Mouse (Mus musculus): Measurements from ENCODE around the gene Chmp4b. TPM values are rescaled to one million over a fixed set of nuclear protein-coding genes. Genes with fewer than 3 reads are reported as not detected.

The Chmp4b gene
- polyA plus RNA-seq, 1 experiment, result 27.6 TPM

- H3K27me3 ChIP-seq (ENCODE audit: control insufficient read depth), result peaks cover 6% of the 10 kb centered on the region; the same call in 1 of the 2 replicates
- H3K9me3 ChIP-seq (ENCODE audit: control insufficient read depth, low read length), result no peaks in the 10 kb centered on the region
- H3K36me3 ChIP-seq (ENCODE audit: control insufficient read depth), result no peaks in the 10 kb centered on the region
- no peak overlapping the region for H3K4me3 ChIP-seq (replicated peaks)
- no peak for TF ChIP-seq TAL1 (IDR thresholded peaks at IDR 0.05; ENCODE audit: low read length)
- TF ChIP-seq GATA1 (IDR thresholded peaks at IDR 0.05; ENCODE audit: low read length), result no peak
- H3K4me1 ChIP-seq (ENCODE audit: control insufficient read depth), result no peaks in the 10 kb centered on the region
These were observed 83.9 kb downstream of the Chmp4b start for GRCm38 (mm10) chr2:154735416-154735815.

- TF ChIP-seq TAL1 (IDR thresholded peaks at IDR 0.05; ENCODE audit: low read length) (no peak), GATA1 (IDR thresholded peaks at IDR 0.05; ENCODE audit: low read length) (no peak)
- Histone ChIP-seq H3K27me3 (ENCODE audit: control insufficient read depth) (peaks cover 6% of the 10 kb centered on the region; the same call in 1 of the 2 replicates), H3K4me3 (replicated peaks) (no peak overlapping the region), H3K36me3 (ENCODE audit: control insufficient read depth) (no peaks in the 10 kb centered on the region), H3K4me1 (ENCODE audit: control insufficient read depth) (no peaks in the 10 kb centered on the region), H3K9me3 (ENCODE audit: control insufficient read depth, low read length) (no peaks in the 10 kb centered on the region)
These were observed 84.5 kb downstream of the Chmp4b start for GRCm38 (mm10) chr2:154735986-154736385.

GRCm38 (mm10) chr2:154738621-154739020, 87.1 kb downstream of the Chmp4b start:
- H3K36me3 ChIP-seq (ENCODE audit: control insufficient read depth), result no peaks in the 10 kb centered on the region
- no peaks in the 10 kb centered on the region for H3K9me3 ChIP-seq (ENCODE audit: control insufficient read depth, low read length)
- no peak overlapping the region for H3K4me3 ChIP-seq (replicated peaks)
- TF ChIP-seq GATA1 (IDR thresholded peaks at IDR 0.05; ENCODE audit: low read length) (no peak), TAL1 (IDR thresholded peaks at IDR 0.05; ENCODE audit: low read length) (no peak)
- H3K27me3 ChIP-seq (ENCODE audit: control insufficient read depth), result no peaks in the 10 kb centered on the region
- no peaks in the 10 kb centered on the region for H3K4me1 ChIP-seq (ENCODE audit: control insufficient read depth)

- no peak overlapping the region for H3K4me3 ChIP-seq (replicated peaks)
- no peaks in the 10 kb centered on the region for H3K36me3 ChIP-seq (ENCODE audit: control insufficient read depth)
- no peaks in the 10 kb centered on the region for H3K4me1 ChIP-seq (ENCODE audit: control insufficient read depth)
- H3K27me3 ChIP-seq (ENCODE audit: control insufficient read depth), result no peaks in the 10 kb centered on the region
- H3K9me3 ChIP-seq (ENCODE audit: control insufficient read depth, low read length), result peaks cover 2% of the 10 kb centered on the region; the same call in 1 of the 2 replicates
- TF ChIP-seq GATA1 (IDR thresholded peaks at IDR 0.05; ENCODE audit: low read length), result no peak
These were observed 91.7 kb downstream of the Chmp4b start for GRCm38 (mm10) chr2:154742911-154743819.

GRCm38 (mm10) chr2:154743915-154744314, 92.4 kb downstream of the Chmp4b start:
- Histone ChIP-seq H3K4me3 (replicated peaks) (no peak overlapping the region), H3K27me3 (ENCODE audit: control insufficient read depth) (no peaks in the 10 kb centered on the region), H3K9me3 (ENCODE audit: control insufficient read depth, low read length) (peaks cover 7% of the 10 kb centered on the region), H3K4me1 (ENCODE audit: control insufficient read depth) (no peaks in the 10 kb centered on the region), H3K36me3 (ENCODE audit: control insufficient read depth) (no peaks in the 10 kb centered on the region)
- TF ChIP-seq GATA1 (IDR thresholded peaks at IDR 0.05; ENCODE audit: low read length), result no peak
- no peak for TF ChIP-seq TAL1 (IDR thresholded peaks at IDR 0.05; ENCODE audit: low read length)

Other genes starting within 250 kb of the Chmp4b start
- gene Snta1, start 243.6 kb upstream of the Chmp4b start, polyA plus RNA-seq (2012), result 0.07 and 0.08 TPM in 2 replicates
- 0.19 and 0.24 TPM in 2 replicates for gene Cbfa2t2, start 215.2 kb upstream of the Chmp4b start, polyA plus RNA-seq (2012)
- gene 1700003F12Rik, start 104.6 kb upstream of the Chmp4b start, polyA plus RNA-seq (2012), result not detected in 2 replicates
- 0.03 TPM in 1 of 2 replicates, not detected in the other for gene Actl10, start 99.9 kb upstream of the Chmp4b start, polyA plus RNA-seq (2012)
- gene Necab3, start 92.8 kb upstream of the Chmp4b start, polyA plus RNA-seq (2012), result 0.23 and 0.39 TPM in 2 replicates
- 22.6 and 24.0 TPM in 2 replicates for gene E2f1, start 81.8 kb upstream of the Chmp4b start, polyA plus RNA-seq (2012)
- gene Pxmp4, start 48.0 kb upstream of the Chmp4b start, polyA plus RNA-seq (2012), result 1.2 and 1.6 TPM in 2 replicates
- 2.0 and 2.1 TPM in 2 replicates for gene Zfp341, start 38.4 kb upstream of the Chmp4b start, polyA plus RNA-seq (2012)
- gene 4930519P11Rik, start 38.3 kb upstream of the Chmp4b start, polyA plus RNA-seq (2012), result 0.19 and 0.33 TPM in 2 replicates
- gene Gm14214, start 118.3 kb downstream of the Chmp4b start, polyA plus RNA-seq (2012), result not detected in 2 replicates
- gene Raly, start 139.4 kb downstream of the Chmp4b start, polyA plus RNA-seq (2012), result 135 and 142 TPM in 2 replicates
- not detected in 2 replicates for gene a, start 139.7 kb downstream of the Chmp4b start, polyA plus RNA-seq (2012)
- 2.6 and 3.2 TPM in 2 replicates for gene Eif2s2, start 241.2 kb downstream of the Chmp4b start, polyA plus RNA-seq (2012)